Mouse (Mus musculus) E14TG2a.4 (cell line): Measurements from ENCODE around the gene BC051142.

Source experiments
- H3K27me3 ChIP-seq: 2 replicates; pipeline ENCODE4 v1.6.1; 2014; ENCODE audit warnings: low read length, control low read depth; ENCODE audit not compliant: insufficient read depth
- H3K36me3 ChIP-seq: 2 replicates; pipeline ENCODE4 v1.6.1; 2014; ENCODE audit warnings: low read length, control low read depth; ENCODE audit not compliant: insufficient read depth
- H3K4me1 ChIP-seq: replicated peaks from 2 replicates; pipeline ENCODE4 v1.6.1; 2014; ENCODE audit warnings: low read depth, low read length, control low read depth
- H3K4me3 ChIP-seq: replicated peaks from 2 replicates; pipeline ENCODE4 v1.5.1; 2014; ENCODE audit warnings: mild to moderate bottlenecking, low read length
- H3K9me3 ChIP-seq: 2 replicates; pipeline ENCODE4 v1.6.1; 2014; ENCODE audit warnings: low read length, control low read depth
- CTCF ChIP-seq: conservative IDR thresholded peaks from 2 replicates; pipeline ENCODE4 v1.5.1; 2014; ENCODE audit warnings: low read length
- NANOG ChIP-seq: IDR thresholded peaks from 2 replicates; pipeline ENCODE4 v1.6.1; 2014; ENCODE audit warnings: borderline replicate concordance, low read length, mixed read lengths
- POU5F1 ChIP-seq: IDR thresholded peaks from 2 replicates; pipeline ENCODE4 v1.6.1; 2014; ENCODE audit warnings: low read length, borderline replicate concordance

Gene BC051142

GRCm38 (mm10) chr17:34373055-34373709, 25.4 kb upstream of the BC051142 start:
- H3K9me3 ChIP-seq = no peaks in the 10 kb centered on the region
- H3K36me3 ChIP-seq = no peaks in the 10 kb centered on the region
- no peaks in the 10 kb centered on the region for H3K4me1 ChIP-seq

GRCm38 (mm10) chr17:34376847-34377246, 21.8 kb upstream of the BC051142 start, which contains the start of gene Btnl1:
Gene Btnl1, plus strand, starts transcription at chr17:34377132.
- Histone ChIP-seq H3K36me3 (no peaks in the 10 kb centered on the region), H3K27me3 (peaks cover 18% of the 10 kb centered on the region), H3K4me3 (no peak within 1 kb of the TSS), H3K9me3 (no peaks in the 10 kb centered on the region), H3K4me1 (peaks cover 14% of the 10 kb centered on the region)
- TF ChIP-seq CTCF (no peak), NANOG (no peak), POU5F1 (no peak)

More at GRCm38 (mm10) chr17:34373055-34373709, 25.4 kb upstream of the BC051142 start:
- Histone ChIP-seq H3K27me3 (peaks cover 15% of the 10 kb centered on the region), H3K4me3 (no peak overlapping the region)
- no peak for TF ChIP-seq NANOG
- no peak for TF ChIP-seq CTCF
- no peak for TF ChIP-seq POU5F1

- Histone ChIP-seq H3K36me3 (no peaks in the 10 kb centered on the region), H3K4me1 (peaks cover 22% of the 10 kb centered on the region), H3K27me3 (peaks cover 17% of the 10 kb centered on the region), H3K4me3 (no peak overlapping the region), H3K9me3 (no peaks in the 10 kb centered on the region)
- TF ChIP-seq POU5F1 (no peak), CTCF (no peak)
Measured at GRCm38 (mm10) chr17:34377450-34378209, 21.0 kb upstream of the BC051142 start.

- Histone ChIP-seq H3K9me3 (no peaks in the 10 kb centered on the region), H3K4me1 (peaks cover 25% of the 10 kb centered on the region), H3K4me3 (no peak overlapping the region), H3K36me3 (no peaks in the 10 kb centered on the region), H3K27me3 (peaks cover 9% of the 10 kb centered on the region; the same call in 1 of the 2 replicates)
- no peak for TF ChIP-seq CTCF
- no peak for TF ChIP-seq NANOG
- no peak for TF ChIP-seq POU5F1
Measured at GRCm38 (mm10) chr17:34378716-34379115, 19.9 kb upstream of the BC051142 start.

- peaks cover 8% of the 10 kb centered on the region; the same call in 1 of the 2 replicates for H3K27me3 ChIP-seq
- H3K4me1 ChIP-seq = peaks cover 25% of the 10 kb centered on the region
- H3K9me3 ChIP-seq = no peaks in the 10 kb centered on the region
- TF ChIP-seq CTCF (no peak), POU5F1 (no peak), NANOG (no peak)
- H3K4me3 ChIP-seq = no peak overlapping the region
- H3K36me3 ChIP-seq = no peaks in the 10 kb centered on the region
Measured at GRCm38 (mm10) chr17:34379451-34379850, 19.2 kb upstream of the BC051142 start.

- TF ChIP-seq CTCF (no peak), POU5F1 (no peak), NANOG (peak; percentile 60; the same call in 1 of the 2 replicates)
- Histone ChIP-seq H3K9me3 (no peaks in the 10 kb centered on the region), H3K4me1 (peaks cover 25% of the 10 kb centered on the region), H3K27me3 (peaks cover 18% of the 10 kb centered on the region), H3K36me3 (no peaks in the 10 kb centered on the region), H3K4me3 (0 out of 2 replicates have a peak overlapping the region, but pooled peaks have one; percentile 4)
Measured at GRCm38 (mm10) chr17:34381876-34382275, 16.7 kb upstream of the BC051142 start.

- no peak overlapping the region for H3K4me3 ChIP-seq
- TF ChIP-seq CTCF (peak; percentile 96), POU5F1 (no peak)
- H3K27me3 ChIP-seq = peaks cover 18% of the 10 kb centered on the region
- no peaks in the 10 kb centered on the region for H3K36me3 ChIP-seq
- H3K9me3 ChIP-seq = no peaks in the 10 kb centered on the region
- peaks cover 25% of the 10 kb centered on the region for H3K4me1 ChIP-seq
Measured at GRCm38 (mm10) chr17:34383212-34383611, 15.4 kb upstream of the BC051142 start.

GRCm38 (mm10) chr17:34384699-34385098, 13.9 kb upstream of the BC051142 start:
- H3K4me1 ChIP-seq = peaks cover 29% of the 10 kb centered on the region
- H3K4me3 ChIP-seq = no peak overlapping the region
- no peaks in the 10 kb centered on the region for H3K9me3 ChIP-seq
- no peak for TF ChIP-seq POU5F1
- no peak for TF ChIP-seq CTCF
- no peak for TF ChIP-seq NANOG
- H3K36me3 ChIP-seq = no peaks in the 10 kb centered on the region
- peaks cover 21% of the 10 kb centered on the region for H3K27me3 ChIP-seq
